Mouse (Mus musculus) midbrain, embryonic 15.5 days (tissue): ENCODE results near the gene Kbtbd12. TPM values are rescaled to one million over a fixed set of nuclear protein-coding genes. Genes with fewer than 3 reads are reported as not detected.

Experiments used
- ATAC-seq: fragments of 200-750 bp; cut with Nextera tagmentation; replicated peaks from 2 replicates; pipeline ENCODE4 v1.8.0; 2017; ENCODE audit warnings: moderate TSS enrichment
- H3K27ac ChIP-seq: fragments of 300-500 bp; sonication (generic); 2 replicates; pipeline ENCODE4 v1.5.1; 2015; ENCODE audit warnings: mild to moderate bottlenecking, inconsistent platforms
- H3K27me3 ChIP-seq: fragments of 300-500 bp; sonication (generic); replicated peaks from 2 replicates; pipeline ENCODE4 v1.6.1; 2015; ENCODE audit warnings: inconsistent platforms
- H3K36me3 ChIP-seq: fragments of 300-500 bp; sonication (generic); replicated peaks from 2 replicates; pipeline ENCODE4 v1.6.1; 2015; ENCODE audit warnings: inconsistent platforms
- H3K4me1 ChIP-seq: fragments of 300-500 bp; sonication (generic); 2 replicates; pipeline ENCODE4 v1.6.1; 2015; ENCODE audit warnings: inconsistent platforms
- H3K4me2 ChIP-seq: fragments of 300-500 bp; sonication (generic); 2 replicates; pipeline ENCODE4 v1.6.1; 2015; ENCODE audit warnings: inconsistent platforms, mild to moderate bottlenecking, moderate library complexity
- H3K4me3 ChIP-seq: fragments of 300-500 bp; sonication (generic); 2 replicates; pipeline ENCODE4 v1.5.1; 2015; ENCODE audit warnings: mild to moderate bottlenecking, inconsistent platforms
- H3K9ac ChIP-seq: fragments of 300-500 bp; sonication (generic); 2 replicates; pipeline ENCODE4 v1.6.1; 2015; ENCODE audit warnings: mild to moderate bottlenecking, inconsistent platforms
- H3K9me3 ChIP-seq: fragments of 300-500 bp; sonication (generic); 2 replicates; pipeline ENCODE4 v1.6.1; 2016; ENCODE audit warnings: inconsistent platforms
- WGBS: fragments of 180-500 bp; shearing (Covaris S2); methylation state at CpG from one replicate; pipeline ENCODE4 v1.1.7; 2015; ENCODE audit warnings: mixed read lengths; 5-methylcytosine and 5-hydroxymethylcytosine counted together
- polyA plus RNA-seq: library from polyadenylated mRNA; unstranded; fragments of >200 nt; fragmentation: Nextera tagmentation; extraction: Ambion mirVana; gene quantifications from 2 replicates; pipeline ENCODE4 v1.2.1, GENCODE M21; 2015

The Kbtbd12 gene
- polyA plus RNA-seq, 1 experiment from 2014 or later: 0.26 TPM

GRCm38 (mm10) chr6:88566676-88567075 is 71.1 kb downstream of the Kbtbd12 start:
- peak; percentile 14; the same call in 1 of the 2 replicates for ATAC-seq
- Histone ChIP-seq H3K9me3 (no peaks in the 10 kb centered on the region), H3K9ac (no peak overlapping the region), H3K36me3 (no peaks in the 10 kb centered on the region), H3K4me1 (peaks cover 8% of the 10 kb centered on the region; the same call in 1 of the 2 replicates), H3K27ac (no peak overlapping the region), H3K4me2 (no peak overlapping the region), H3K4me3 (no peak overlapping the region), H3K27me3 (peaks cover 19% of the 10 kb centered on the region)
- 8% methylated on average over 7 of the region's 7 CpGs for WGBS

- ATAC-seq: no peak
These were observed 72.7 kb downstream of the Kbtbd12 start for GRCm38 (mm10) chr6:88565033-88565432.

GRCm38 (mm10) chr6:88560156-88560555 is 77.6 kb downstream of the Kbtbd12 start:
- ATAC-seq: no peak
- Histone ChIP-seq H3K4me1 (no peaks in the 10 kb centered on the region), H3K9ac (no peak overlapping the region), H3K27ac (no peak overlapping the region), H3K4me2 (no peak overlapping the region), H3K9me3 (no peaks in the 10 kb centered on the region), H3K27me3 (0 out of 2 replicates have a peak, but pooled peaks cover 4% of the 10 kb centered on the region), H3K36me3 (no peaks in the 10 kb centered on the region), H3K4me3 (no peak overlapping the region)
- WGBS: 88% methylated on average over 4 of the region's 4 CpGs

More at GRCm38 (mm10) chr6:88565033-88565432, 72.7 kb downstream of the Kbtbd12 start:
- Histone ChIP-seq H3K27me3 (peaks cover 19% of the 10 kb centered on the region), H3K4me3 (no peak overlapping the region), H3K9me3 (no peaks in the 10 kb centered on the region), H3K4me2 (no peak overlapping the region), H3K9ac (no peak overlapping the region), H3K27ac (no peak overlapping the region), H3K36me3 (no peaks in the 10 kb centered on the region), H3K4me1 (peaks cover 8% of the 10 kb centered on the region; the same call in 1 of the 2 replicates)
- whole genome bisulfite sequencing: 36% methylated on average over 6 of the region's 6 CpGs

DNA sequence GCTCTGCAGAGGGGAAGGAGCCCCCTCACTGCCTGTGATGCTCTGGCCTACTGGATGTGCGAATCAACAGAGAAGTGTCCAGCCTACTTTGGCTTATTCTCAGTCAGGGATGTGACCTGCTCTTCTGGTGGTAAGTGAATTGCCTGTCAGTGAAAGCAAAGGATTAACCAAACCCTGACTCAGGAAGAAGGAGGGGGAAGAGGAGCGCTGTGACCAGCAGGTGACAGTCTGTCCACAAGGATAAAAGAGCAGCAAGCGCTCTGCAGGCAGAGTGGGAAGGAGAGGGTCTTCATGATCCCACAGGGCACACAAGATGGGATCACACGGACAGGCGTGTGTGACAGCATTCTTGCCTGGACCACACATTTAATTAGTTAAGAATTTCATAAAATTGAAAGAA is 78.1 kb downstream of the Kbtbd12 start:
- no peaks in the 10 kb centered on the region for H3K36me3 ChIP-seq
- H3K27ac ChIP-seq: no peak overlapping the region
- H3K4me1 ChIP-seq: no peaks in the 10 kb centered on the region
- 20% methylated on average over 5 of the region's 5 CpGs for WGBS
- no peak overlapping the region for H3K9ac ChIP-seq
- no peaks in the 10 kb centered on the region for H3K9me3 ChIP-seq
- no peak overlapping the region for H3K4me2 ChIP-seq
- ATAC-seq: no peak
- H3K4me3 ChIP-seq: no peak overlapping the region
- H3K27me3 ChIP-seq: 0 out of 2 replicates have a peak, but pooled peaks cover 3% of the 10 kb centered on the region

- Histone ChIP-seq H3K9ac (no peak overlapping the region), H3K27ac (no peak overlapping the region), H3K36me3 (no peaks in the 10 kb centered on the region), H3K27me3 (no peaks in the 10 kb centered on the region), H3K4me1 (no peaks in the 10 kb centered on the region), H3K4me3 (no peak overlapping the region), H3K4me2 (no peak overlapping the region), H3K9me3 (no peaks in the 10 kb centered on the region)
- no peak for ATAC-seq
- WGBS: 93% methylated on average over 1 of the region's 1 CpGs
These were observed 79.7 kb downstream of the Kbtbd12 start for GRCm38 (mm10) chr6:88558076-88558475.

- Histone ChIP-seq H3K4me3 (no peak overlapping the region), H3K9ac (no peak overlapping the region), H3K4me2 (no peak overlapping the region), H3K4me1 (no peaks in the 10 kb centered on the region), H3K27ac (no peak overlapping the region), H3K27me3 (no peaks in the 10 kb centered on the region), H3K9me3 (no peaks in the 10 kb centered on the region), H3K36me3 (no peaks in the 10 kb centered on the region)
- no peak for ATAC-seq
- WGBS: 9% methylated on average over 4 of the region's 4 CpGs
These were observed 80.2 kb downstream of the Kbtbd12 start for GRCm38 (mm10) chr6:88557548-88557947.

- H3K9me3 ChIP-seq: no peaks in the 10 kb centered on the region
- H3K27me3 ChIP-seq: no peaks in the 10 kb centered on the region
- no peaks in the 10 kb centered on the region for H3K36me3 ChIP-seq
- no peak overlapping the region for H3K4me3 ChIP-seq
- 89% methylated on average over 2 of the region's 2 CpGs for WGBS
- no peak for ATAC-seq
- no peak overlapping the region for H3K27ac ChIP-seq
- peaks cover 11% of the 10 kb centered on the region for H3K4me1 ChIP-seq
- no peak overlapping the region for H3K4me2 ChIP-seq
- no peak overlapping the region for H3K9ac ChIP-seq
These were observed 87.8 kb downstream of the Kbtbd12 start for GRCm38 (mm10) chr6:88549916-88550315.

DNA sequence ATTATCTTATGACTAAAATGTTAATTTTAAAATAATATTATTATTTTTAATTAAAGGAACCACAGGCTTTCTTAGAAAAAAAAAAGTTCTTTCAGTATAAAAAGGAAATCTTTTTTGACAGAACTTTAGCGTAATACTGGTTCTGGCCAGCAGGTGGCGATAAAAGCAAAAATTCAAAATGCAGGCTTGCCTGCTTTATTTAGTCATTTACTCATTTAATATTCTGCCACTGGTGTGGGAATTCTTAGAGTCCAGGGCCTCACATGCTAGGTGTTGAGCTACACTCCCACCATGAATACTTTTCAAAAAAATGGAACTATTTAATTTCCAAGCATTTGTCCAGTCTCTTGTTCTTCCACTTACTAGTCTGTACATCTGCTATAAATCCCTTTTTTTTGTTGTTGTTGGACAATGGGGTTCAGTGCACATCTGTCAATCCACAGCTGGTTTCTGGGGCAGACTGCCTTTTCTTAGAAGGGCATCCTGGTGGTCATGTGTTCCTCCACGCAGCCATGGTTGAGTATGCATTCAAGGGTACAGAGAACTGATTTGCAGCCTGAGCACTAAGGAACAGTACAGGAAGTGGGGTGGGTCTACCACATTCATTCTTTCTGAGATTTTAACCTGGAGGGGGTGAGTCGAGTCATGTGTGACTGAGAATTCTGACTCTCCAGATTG is 88.5 kb downstream of the Kbtbd12 start:
- Histone ChIP-seq H3K9me3 (no peaks in the 10 kb centered on the region), H3K36me3 (no peaks in the 10 kb centered on the region), H3K4me3 (no peak overlapping the region), H3K9ac (no peak overlapping the region), H3K4me1 (peaks cover 13% of the 10 kb centered on the region), H3K27ac (no peak overlapping the region), H3K27me3 (no peaks in the 10 kb centered on the region), H3K4me2 (no peak overlapping the region)
- ATAC-seq: peak; percentile 42; the same call in 1 of the 2 replicates
- WGBS: 22% methylated on average over 4 of the region's 4 CpGs

GRCm38 (mm10) chr6:88548405-88549049 is 89.2 kb downstream of the Kbtbd12 start:
- 89% methylated on average over 10 of the region's 10 CpGs for WGBS
- H3K4me2 ChIP-seq: no peak overlapping the region
- ATAC-seq: no peak
- no peaks in the 10 kb centered on the region for H3K36me3 ChIP-seq
- H3K27ac ChIP-seq: no peak overlapping the region
- peaks cover 13% of the 10 kb centered on the region for H3K4me1 ChIP-seq
- H3K9ac ChIP-seq: no peak overlapping the region
- no peaks in the 10 kb centered on the region for H3K9me3 ChIP-seq
- H3K27me3 ChIP-seq: no peaks in the 10 kb centered on the region
- no peak overlapping the region for H3K4me3 ChIP-seq

DNA sequence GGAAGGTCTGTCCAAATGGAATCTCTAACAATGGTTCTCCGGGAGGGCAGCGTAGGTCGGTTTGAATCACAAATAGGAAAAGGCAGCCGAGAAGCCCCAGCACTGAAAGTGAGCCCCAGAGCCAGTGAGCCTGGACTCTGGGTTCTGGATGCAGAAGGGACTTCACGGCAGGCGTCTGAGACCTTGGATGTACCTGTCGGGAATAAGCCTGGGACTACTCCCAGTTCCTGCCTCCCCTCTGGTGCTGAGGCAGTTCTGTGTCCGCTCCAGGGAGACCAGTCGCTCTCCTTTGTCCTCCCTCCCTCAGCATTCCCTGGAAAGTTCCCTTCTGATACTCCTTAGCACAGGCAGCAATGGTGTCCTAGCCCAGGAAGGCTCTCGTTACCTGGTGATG is 92.4 kb downstream of the Kbtbd12 start:
- Histone ChIP-seq H3K4me2 (no peak overlapping the region), H3K4me3 (no peak overlapping the region), H3K27me3 (no peaks in the 10 kb centered on the region), H3K9ac (no peak overlapping the region), H3K36me3 (no peaks in the 10 kb centered on the region), H3K9me3 (no peaks in the 10 kb centered on the region), H3K27ac (peak overlapping the region; percentile 67), H3K4me1 (peaks cover 13% of the 10 kb centered on the region)
- 0 out of 2 replicates have a peak, but pooled peaks have one; percentile 22 for ATAC-seq
- WGBS: 13% methylated on average over 10 of the region's 10 CpGs

DNA sequence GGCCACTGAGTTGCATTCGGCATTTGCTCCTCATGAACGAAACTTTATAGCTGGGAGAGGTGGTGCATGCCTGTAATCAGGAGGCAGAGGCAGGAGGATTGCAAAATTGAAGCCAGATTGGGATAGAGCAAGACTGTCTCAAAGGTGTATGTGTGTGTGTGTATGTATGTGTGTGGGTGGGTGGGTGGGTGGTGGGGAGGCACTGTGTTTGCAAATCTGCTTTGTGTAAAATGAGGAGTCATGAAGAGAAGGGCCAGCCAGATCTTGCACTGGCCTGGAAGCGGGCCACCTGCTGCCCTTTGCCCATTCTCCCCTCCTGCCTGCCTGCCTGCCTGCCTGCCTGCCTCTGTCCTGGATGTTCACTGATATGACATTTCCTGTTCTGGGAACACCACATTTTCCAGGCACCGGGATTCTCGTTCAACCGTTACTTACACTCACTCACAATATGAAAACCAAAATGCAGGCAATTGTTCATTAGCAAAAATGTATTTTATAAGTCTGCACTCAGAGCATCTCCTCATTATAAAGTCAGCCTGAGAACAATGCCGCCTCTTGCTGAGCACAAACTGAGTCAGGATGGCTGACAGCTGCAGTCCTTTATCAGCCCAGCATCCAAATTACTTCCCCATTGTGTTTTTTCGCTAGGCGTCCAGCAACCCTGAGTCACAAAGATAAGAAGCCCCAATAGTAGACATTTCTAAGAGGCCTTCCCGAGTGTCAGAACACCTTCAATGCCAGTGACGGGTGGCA is 92.9 kb downstream of the Kbtbd12 start:
- no peak overlapping the region for H3K4me2 ChIP-seq

GRCm38 (mm10) chr6:88544241-88544640 is 93.5 kb downstream of the Kbtbd12 start:
- H3K27me3 ChIP-seq: no peaks in the 10 kb centered on the region
- no peaks in the 10 kb centered on the region for H3K9me3 ChIP-seq
- no peak overlapping the region for H3K4me3 ChIP-seq
- H3K27ac ChIP-seq: peak overlapping the region; percentile 67; the same call in 1 of the 2 replicates
- ATAC-seq: no peak
- no peaks in the 10 kb centered on the region for H3K36me3 ChIP-seq
- no peak overlapping the region for H3K4me2 ChIP-seq
- peaks cover 11% of the 10 kb centered on the region for H3K4me1 ChIP-seq
- H3K9ac ChIP-seq: no peak overlapping the region
- 88% methylated on average over 3 of the region's 3 CpGs for WGBS

More for the DNA sequence above, 92.9 kb downstream of the Kbtbd12 start:
- no peaks in the 10 kb centered on the region for H3K36me3 ChIP-seq
- 25% methylated on average over 11 of the region's 11 CpGs for WGBS
- H3K27ac ChIP-seq: peak overlapping the region; percentile 67
- peaks cover 13% of the 10 kb centered on the region for H3K4me1 ChIP-seq
- H3K27me3 ChIP-seq: no peaks in the 10 kb centered on the region
- H3K9ac ChIP-seq: no peak overlapping the region
- no peaks in the 10 kb centered on the region for H3K9me3 ChIP-seq
- no peak overlapping the region for H3K4me3 ChIP-seq
- ATAC-seq: 0 out of 2 replicates have a peak, but pooled peaks have one; percentile 15
